Mouse (Mus musculus) kidney, adult 2 months (tissue): ENCODE data around the gene Shc1. TPM values are rescaled to one million over a fixed set of nuclear protein-coding genes. Genes with fewer than 3 reads are reported as not detected.

Source experiments
- DNase-seq: peaks from one replicate; pipeline ENCODE4 v3.0.0; 2021
- H3K27ac ChIP-seq: fragments of 200-500 bp; 2 replicates; pipeline ENCODE4 v1.5.1; 2012; ENCODE audit warnings: low read depth, low read length, control low read depth, inconsistent platforms; ENCODE audit not compliant: insufficient read depth
- H3K27me3 ChIP-seq: fragments of 200-500 bp; replicated peaks from 2 replicates; pipeline ENCODE4 v1.6.1; 2012; ENCODE audit warnings: mild to moderate bottlenecking, moderate library complexity, low read length, inconsistent platforms; ENCODE audit not compliant: control insufficient read depth, insufficient read depth
- H3K36me3 ChIP-seq: fragments of 200-500 bp; 2 replicates; pipeline ENCODE4 v1.6.1; 2012; ENCODE audit warnings: mild to moderate bottlenecking, moderate library complexity, low read length, inconsistent platforms; ENCODE audit not compliant: control insufficient read depth, insufficient read depth
- H3K4me1 ChIP-seq: fragments of 200-500 bp; 2 replicates; pipeline ENCODE4 v1.6.1; 2011; ENCODE audit warnings: low read length; ENCODE audit not compliant: control insufficient read depth, insufficient read depth
- H3K4me3 ChIP-seq: fragments of 200-500 bp; 2 replicates; pipeline ENCODE4 v1.5.1; 2011; ENCODE audit warnings: mild to moderate bottlenecking, low read depth, low read length, control low read depth; ENCODE audit not compliant: insufficient read depth
- CTCF ChIP-seq: fragments of 200-500 bp; conservative IDR thresholded peaks from 2 replicates; pipeline ENCODE4 v1.5.1; 2011; ENCODE audit warnings: low read depth, mild to moderate bottlenecking, control low read depth, low read length, moderate library complexity, mixed read lengths; ENCODE audit not compliant: insufficient read depth, insufficient read length
- POLR2A ChIP-seq: fragments of 200-500 bp; IDR thresholded peaks from one replicate; pipeline ENCODE4 v1.6.1; 2011; ENCODE audit warnings: low read depth, low read length, control low read depth
- WGBS: fragments of 180-500 bp; shearing (Covaris S2); methylation state at CpG from one replicate; pipeline ENCODE4 v1.1.7; 2018; 5-methylcytosine and 5-hydroxymethylcytosine counted together
- polyA plus RNA-seq: library from polyadenylated mRNA; depleted of rRNA; stranded (reverse); fragments of >200 nt; gene quantifications from 2 replicates; pipeline ENCODE4 v1.2.3, GENCODE M21; 2012

Shc1 gene
- polyA plus RNA-seq, 1 experiment, result 53.2 TPM

DNA sequence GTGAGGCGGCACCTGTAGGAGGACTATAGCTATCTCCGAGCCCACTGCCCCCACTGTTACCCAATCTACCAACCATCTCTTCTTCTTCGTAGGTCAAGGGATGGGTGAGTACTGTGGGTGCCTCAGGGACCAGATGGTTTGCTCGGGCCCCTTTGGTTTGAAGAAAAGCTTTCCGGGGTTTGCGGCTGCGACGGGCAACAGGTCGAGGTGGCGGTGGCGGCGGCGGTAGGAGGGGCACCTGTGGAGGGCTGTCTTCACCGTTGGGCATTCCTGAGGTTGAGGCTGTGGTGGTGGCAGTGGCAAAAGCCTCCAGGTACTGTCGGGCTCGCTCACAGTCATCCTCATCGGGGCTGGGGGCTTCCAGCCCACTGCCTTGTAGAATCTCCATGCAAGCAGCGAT is 37.5 kb upstream of the Shc1 start:
- Histone ChIP-seq H3K36me3 (0 out of 2 replicates have a peak, but pooled peaks cover 1% of the 10 kb centered on the region), H3K27ac (no peak overlapping the region), H3K4me3 (no peak overlapping the region), H3K4me1 (peaks cover 6% of the 10 kb centered on the region; the same call in 1 of the 2 replicates), H3K27me3 (no peaks in the 10 kb centered on the region)
- DNase-seq, result no peak
- 95% methylated on average over 18 of the region's 18 CpGs for WGBS
- TF ChIP-seq POLR2A (no peak), CTCF (no peak)

DNA sequence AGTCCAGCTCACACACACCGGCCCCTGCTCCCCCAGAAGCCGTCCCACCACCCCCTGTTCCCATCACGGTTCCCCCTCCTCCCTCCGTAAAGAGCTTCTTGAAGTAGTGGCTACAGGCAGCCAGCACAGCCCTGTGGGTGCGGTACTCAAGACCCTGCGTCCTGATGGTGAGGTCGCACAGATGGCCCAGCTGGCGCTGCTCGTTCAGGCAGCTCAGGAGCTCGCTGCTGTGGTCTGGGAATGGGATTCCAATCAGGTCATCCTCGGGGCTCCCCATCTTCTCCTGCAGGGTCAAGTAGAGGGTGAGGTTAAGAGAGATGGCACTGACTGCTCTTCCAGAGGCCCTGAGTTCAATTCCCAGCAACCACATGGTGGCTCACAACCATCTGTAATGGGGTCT is 37.0 kb upstream of the Shc1 start:
- 0 out of 2 replicates have a peak, but pooled peaks cover 1% of the 10 kb centered on the region for H3K36me3 ChIP-seq
- no peak for TF ChIP-seq CTCF
- no peak for TF ChIP-seq POLR2A

DNA sequence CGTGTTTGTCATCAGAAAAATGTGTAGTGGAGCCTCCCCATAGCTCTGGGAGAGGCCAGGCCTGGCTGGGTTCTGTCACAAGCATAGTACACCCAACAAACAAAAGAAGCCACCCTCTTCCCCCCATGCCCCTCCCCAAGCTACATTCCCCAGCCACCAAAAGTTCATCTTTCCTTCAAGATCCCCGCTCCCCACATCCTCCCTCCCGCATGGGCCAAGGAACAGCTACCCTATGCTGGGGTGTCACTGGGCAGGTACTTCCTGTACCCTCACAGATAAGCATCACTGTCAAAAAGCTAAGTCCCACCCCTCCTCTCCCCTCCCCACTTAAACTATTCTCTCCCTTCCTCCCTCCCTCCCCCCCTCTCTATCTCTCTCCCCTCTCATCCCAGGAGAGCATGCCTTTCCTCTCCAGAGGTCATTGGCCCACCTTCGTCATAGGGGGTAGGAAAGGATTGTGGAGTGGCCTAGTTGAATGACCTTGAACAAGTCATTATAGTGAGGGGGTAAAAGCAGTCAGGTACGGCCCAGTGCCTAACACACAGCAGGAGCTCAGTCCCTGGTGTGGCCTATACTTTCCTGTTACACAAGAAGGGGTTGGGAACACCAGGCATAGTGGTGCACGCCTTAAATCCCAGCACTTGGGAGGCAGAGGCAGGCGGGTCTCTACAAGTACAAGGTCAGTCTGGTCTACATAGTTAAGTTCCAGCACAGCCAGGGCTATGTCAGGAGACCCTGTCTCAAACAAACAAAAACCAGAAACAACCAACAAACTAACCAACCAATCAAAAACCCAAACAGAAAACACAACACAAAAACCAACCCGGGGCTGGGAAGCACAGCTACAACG is 36.0 kb upstream of the Shc1 start:
- Histone ChIP-seq H3K27me3 (no peaks in the 10 kb centered on the region), H3K4me1 (peaks cover 6% of the 10 kb centered on the region; the same call in 1 of the 2 replicates), H3K36me3 (0 out of 2 replicates have a peak, but pooled peaks cover 1% of the 10 kb centered on the region), H3K27ac (no peak overlapping the region), H3K4me3 (no peak overlapping the region)
- TF ChIP-seq CTCF, result no peak
- no peak for TF ChIP-seq POLR2A
- 79% methylated on average over 9 of the region's 9 CpGs for WGBS
- DNase-seq, result no peak

More for the DNA sequence above, 37.0 kb upstream of the Shc1 start:
- peaks cover 6% of the 10 kb centered on the region; the same call in 1 of the 2 replicates for H3K4me1 ChIP-seq
- H3K4me3 ChIP-seq, result no peak overlapping the region
- no peak for DNase-seq
- H3K27me3 ChIP-seq, result no peaks in the 10 kb centered on the region
- 84% methylated on average over 11 of the region's 11 CpGs for WGBS
- H3K27ac ChIP-seq, result no peak overlapping the region

DNA sequence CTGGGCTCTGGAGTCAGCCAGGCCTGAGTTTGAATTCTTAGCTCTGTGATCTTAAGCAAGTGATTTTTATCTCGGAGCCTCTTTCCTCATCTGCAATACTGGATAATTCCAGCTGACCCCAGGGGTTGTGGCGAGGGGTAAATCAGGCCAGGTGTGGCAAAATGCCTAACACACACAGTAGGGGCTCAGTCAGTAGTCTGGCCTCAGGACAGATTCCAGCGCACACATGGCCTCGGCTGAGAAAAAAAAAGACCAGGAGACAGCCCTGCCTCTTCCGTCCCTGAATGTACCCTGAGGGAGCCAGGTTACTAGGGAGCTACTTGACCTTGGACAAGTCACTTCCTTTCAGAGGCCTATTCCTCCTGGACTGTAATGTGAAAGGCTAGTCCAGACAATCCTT is 35.3 kb upstream of the Shc1 start:
- 64% methylated on average over 5 of the region's 5 CpGs for WGBS
- Histone ChIP-seq H3K27ac (no peak overlapping the region), H3K4me1 (peaks cover 11% of the 10 kb centered on the region; the same call in 1 of the 2 replicates), H3K27me3 (no peaks in the 10 kb centered on the region), H3K4me3 (no peak overlapping the region), H3K36me3 (0 out of 2 replicates have a peak, but pooled peaks cover 1% of the 10 kb centered on the region)
- no peak for TF ChIP-seq CTCF
- no peak for TF ChIP-seq POLR2A
- DNase-seq, result no peak

DNA sequence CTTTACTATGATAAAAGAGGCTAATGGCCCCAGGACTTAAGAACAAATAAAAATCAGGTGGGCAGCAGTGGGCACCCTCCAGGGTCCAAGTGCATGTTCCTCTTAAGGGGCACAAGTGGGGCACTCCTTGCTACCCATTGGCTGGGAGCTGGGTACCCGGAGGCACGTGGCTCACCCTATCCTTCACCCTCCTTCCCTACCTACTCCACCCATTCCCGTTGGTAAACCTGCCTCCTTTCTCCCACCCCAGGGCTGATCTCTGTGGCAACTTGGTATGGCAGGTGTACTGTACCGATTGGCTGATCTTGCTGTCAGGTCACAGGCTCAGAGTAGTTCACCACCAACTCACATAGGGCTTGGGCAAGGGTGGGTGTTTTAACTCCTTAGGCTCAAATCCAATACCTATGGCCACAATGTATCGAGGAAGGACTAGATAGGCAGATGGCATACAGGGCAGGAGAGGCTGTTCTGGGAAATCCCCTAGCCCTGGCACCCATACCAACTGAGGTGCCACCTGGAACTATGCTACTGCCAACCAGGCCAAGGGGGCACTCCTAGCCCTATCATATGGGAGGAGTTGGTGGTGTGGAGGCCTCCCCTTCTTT is 34.5 kb upstream of the Shc1 start:
- Histone ChIP-seq H3K4me3 (no peak overlapping the region), H3K4me1 (peaks cover 17% of the 10 kb centered on the region; the same call in 1 of the 2 replicates), H3K27me3 (no peaks in the 10 kb centered on the region), H3K27ac (no peak overlapping the region), H3K36me3 (0 out of 2 replicates have a peak, but pooled peaks cover 1% of the 10 kb centered on the region)
- TF ChIP-seq POLR2A (no peak), CTCF (no peak)
- whole genome bisulfite sequencing, result 80% methylated on average over 5 of the region's 5 CpGs
- DNase-seq, result no peak

DNA sequence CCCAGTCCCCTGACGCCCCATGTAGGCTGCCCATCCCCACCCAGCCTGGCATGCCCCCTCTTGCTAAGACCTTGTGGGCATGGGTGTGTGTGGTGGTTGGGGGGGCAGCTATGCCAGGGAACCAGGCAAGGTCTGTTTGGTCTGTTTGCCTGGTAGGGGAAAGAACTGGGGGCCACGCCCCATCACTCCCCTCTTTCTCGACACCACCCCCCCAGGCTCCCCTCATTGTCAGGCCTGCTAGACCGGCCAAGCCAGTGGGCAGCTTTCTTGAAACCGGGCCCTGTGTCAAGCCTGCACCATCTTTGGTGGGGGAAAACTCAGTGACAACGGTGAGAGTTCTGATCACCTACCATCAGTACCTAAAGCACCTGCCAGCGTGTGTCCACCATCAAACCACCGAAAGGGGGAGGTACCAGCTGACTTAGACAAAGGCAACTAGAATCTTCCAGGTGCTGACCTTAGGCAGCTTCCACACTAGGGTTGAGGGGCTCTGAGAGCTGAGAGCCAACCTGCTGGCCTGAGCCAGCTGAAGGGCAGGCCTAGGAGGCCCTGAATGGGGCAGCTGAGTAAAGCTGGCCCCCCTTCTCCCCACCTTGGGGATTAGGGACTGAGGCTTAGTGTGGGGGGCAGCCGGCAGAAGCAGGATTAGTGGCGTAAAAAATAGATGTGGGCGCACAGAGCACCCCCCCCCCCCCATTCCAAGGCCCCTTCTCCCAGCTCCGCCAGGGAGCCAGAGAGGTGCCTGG is 33.7 kb upstream of the Shc1 start:
- 80% methylated on average over 11 of the region's 12 CpGs for WGBS
- Histone ChIP-seq H3K27me3 (no peaks in the 10 kb centered on the region), H3K27ac (no peak overlapping the region), H3K4me3 (no peak overlapping the region), H3K36me3 (no peaks in the 10 kb centered on the region), H3K4me1 (peaks cover 22% of the 10 kb centered on the region; the same call in 1 of the 2 replicates)
- no peak for TF ChIP-seq POLR2A
- DNase-seq, result no peak
